Mouse (Mus musculus) MEL (cell line): ENCODE results near the gene Foxj1. TPM values are rescaled to one million over a fixed set of nuclear protein-coding genes. Genes with fewer than 3 reads are reported as not detected.

Source experiments
- DNase-seq: peaks from one replicate; pipeline ENCODE4 v3.0.0; 2011; ENCODE audit warnings: low read depth, low spot score
- H3K27ac ChIP-seq: 2 replicates; pipeline ENCODE4 v1.5.1; 2012; ENCODE audit warnings: low read depth, mild to moderate bottlenecking, control low read depth, low read length, moderate library complexity; ENCODE audit not compliant: control insufficient read depth
- H3K27me3 ChIP-seq, 2 experiments: fragments of 150-350 bp in 1 of 2; sonication (generic) in 1 of 2; 2 replicates each; pipeline ENCODE4 v1.6.1; 2012; ENCODE audit warnings: low read length in 2 of 2, mild to moderate bottlenecking in 2 of 2, improper control_type of control experiment in 1 of 2, moderate library complexity in 1 of 2; ENCODE audit not compliant: insufficient read depth in 2 of 2, control insufficient read depth in 1 of 2
- H3K36me3 ChIP-seq, 2 experiments: 2 replicates each; pipeline ENCODE4 v1.6.1; 2012 to 2014; ENCODE audit warnings: low read length in 2 of 2, improper control_type of control experiment in 1 of 2, inconsistent platforms in 1 of 2, mild to moderate bottlenecking in 1 of 2; ENCODE audit not compliant: insufficient read depth in 2 of 2, control insufficient read depth in 1 of 2
- H3K4me1 ChIP-seq, 2 experiments: fragments of 150-350 bp in 1 of 2; sonication (generic) in 1 of 2; 2 replicates each; pipeline ENCODE4 v1.6.1; 2012; ENCODE audit warnings: low read length in 2 of 2, improper control_type of control experiment in 1 of 2, mild to moderate bottlenecking in 1 of 2; ENCODE audit not compliant: insufficient read depth in 2 of 2, control insufficient read depth in 1 of 2
- H3K4me3 ChIP-seq, 2 experiments: fragments of 150-350 bp in 1 of 2; sonication (generic) in 1 of 2; 2 replicates each; pipeline ENCODE4 v1.5.1; 2012; ENCODE audit warnings: low read depth in 2 of 2, low read length in 2 of 2, mild to moderate bottlenecking in 2 of 2, moderate library complexity in 2 of 2, control low read depth in 1 of 2, improper control_type of control experiment in 1 of 2; ENCODE audit not compliant: control insufficient read depth in 1 of 2, insufficient read depth in 1 of 2
- H3K79me2 ChIP-seq: 2 replicates; pipeline ENCODE4 v1.6.1; 2012; ENCODE audit warnings: mild to moderate bottlenecking, low read length, moderate library complexity; ENCODE audit not compliant: control insufficient read depth, poor library complexity, insufficient read depth
- H3K9ac ChIP-seq: 2 replicates; pipeline ENCODE4 v1.6.1; 2012; ENCODE audit warnings: low read depth, mild to moderate bottlenecking, control low read depth, low read length, moderate library complexity; ENCODE audit not compliant: control insufficient read depth, poor library complexity, severe bottlenecking
- H3K9me3 ChIP-seq: fragments of 150-350 bp; sonication (generic); replicated peaks from 2 replicates; pipeline ENCODE4 v1.6.1; 2012; ENCODE audit warnings: mild to moderate bottlenecking, low read length, improper control_type of control experiment, moderate library complexity; ENCODE audit not compliant: insufficient read depth
- EP300 ChIP-seq, 2 experiments: IDR thresholded peaks; 2 replicates each; pipeline ENCODE4 v1.6.1; 2011; ENCODE audit warnings: improper control_type of control experiment in 2 of 2, low read length in 2 of 2, low read depth in 1 of 2, mild to moderate bottlenecking in 1 of 2
- GATA1 ChIP-seq: IDR thresholded peaks from 2 replicates; pipeline ENCODE4 v1.6.1; 2011; ENCODE audit warnings: low read depth, low read length, improper control_type of control experiment
- KAT2A ChIP-seq: conservative IDR thresholded peaks from 2 replicates; pipeline ENCODE4 v1.6.1; 2012; ENCODE audit warnings: low read depth, low read length, improper control_type of control experiment, inconsistent platforms
- MAFK ChIP-seq: IDR thresholded peaks from 2 replicates; pipeline ENCODE4 v1.6.1; 2011; ENCODE audit warnings: low read depth, mild to moderate bottlenecking, low read length, improper control_type of control experiment, borderline replicate concordance
- MXI1 ChIP-seq: IDR thresholded peaks from 2 replicates; pipeline ENCODE4 v1.6.1; 2011; ENCODE audit warnings: mild to moderate bottlenecking, low read depth, low read length, improper control_type of control experiment
- MYB ChIP-seq: IDR thresholded peaks from 2 replicates; pipeline ENCODE4 v1.6.1; 2011; ENCODE audit warnings: mild to moderate bottlenecking, low read depth, low read length, improper control_type of control experiment
- NELFE ChIP-seq: IDR thresholded peaks from 2 replicates; pipeline ENCODE4 v1.6.1; 2011; ENCODE audit warnings: low read depth, low read length, improper control_type of control experiment
- NRF1 ChIP-seq: IDR thresholded peaks from 2 replicates; pipeline ENCODE4 v1.6.1; 2014; ENCODE audit warnings: low read depth, mild to moderate bottlenecking, inconsistent platforms, low read length, improper control_type of control experiment, moderate library complexity; ENCODE audit not compliant: poor library complexity, insufficient read depth, severe bottlenecking
- POLR2A ChIP-seq, 2 experiments: IDR thresholded peaks; 2 replicates each; pipeline ENCODE4 v1.6.1; 2011 to 2012; ENCODE audit warnings: low read length in 2 of 2, mild to moderate bottlenecking in 2 of 2, control low read depth in 1 of 2, improper control_type of control experiment in 1 of 2, low read depth in 1 of 2, moderate library complexity in 1 of 2; ENCODE audit not compliant: control insufficient read depth in 1 of 2, insufficient read depth in 1 of 2, poor library complexity in 1 of 2
- POLR2AphosphoS2 ChIP-seq: IDR thresholded peaks from 2 replicates; pipeline ENCODE4 v1.6.1; 2011; ENCODE audit warnings: low read length, improper control_type of control experiment
- RAD21 ChIP-seq: IDR thresholded peaks from 2 replicates; pipeline ENCODE4 v1.6.1; 2011; ENCODE audit warnings: mild to moderate bottlenecking, low read depth, low read length, improper control_type of control experiment
- SIN3A ChIP-seq: IDR thresholded peaks from 2 replicates; pipeline ENCODE4 v1.6.1; 2012; ENCODE audit warnings: low read length, improper control_type of control experiment, inconsistent platforms
- TCF12 ChIP-seq: IDR thresholded peaks from 2 replicates; pipeline ENCODE4 v1.6.1; 2014; ENCODE audit warnings: low read depth, mild to moderate bottlenecking, inconsistent platforms, low read length, improper control_type of control experiment, moderate library complexity
- USF2 ChIP-seq, 2 experiments: IDR thresholded peaks; 2 replicates each; pipeline ENCODE4 v1.6.1; 2011 to 2012; ENCODE audit warnings: improper control_type of control experiment in 2 of 2, low read length in 2 of 2, borderline replicate concordance in 1 of 2, inconsistent platforms in 1 of 2, low read depth in 1 of 2, mild to moderate bottlenecking in 1 of 2; ENCODE audit not compliant: insufficient read depth in 1 of 2
- ZKSCAN1 ChIP-seq: IDR thresholded peaks from 2 replicates; pipeline ENCODE4 v1.6.1; 2012; ENCODE audit warnings: low read depth, mild to moderate bottlenecking, inconsistent platforms, low read length, improper control_type of control experiment, moderate library complexity
- ZNF384 ChIP-seq: IDR thresholded peaks from 2 replicates; pipeline ENCODE4 v1.6.1; 2012; ENCODE audit warnings: low read depth, mild to moderate bottlenecking, inconsistent platforms, low read length, improper control_type of control experiment
- polyA plus RNA-seq, 2 experiments: library from polyadenylated mRNA; stranded (reverse) in 1 of 2; unstranded in 1 of 2; fragments of >175 nt in 1 of 2; fragments of >200 nt in 1 of 2; gene quantifications; 2 replicates each; pipeline versions ENCODE4 v1.2.1 to v1.2.4; 2012; ENCODE audit warnings: low replicate concordance in 2 of 2, low read depth in 1 of 2; ENCODE audit not compliant: insufficient read length in 2 of 2, insufficient read depth in 1 of 2, missing spikeins in 1 of 2
- total RNA-seq: library from RNA; depleted of rRNA; stranded (reverse); fragments of 300-350 nt; gene quantifications from 2 replicates; pipeline ENCODE4 v1.2.3, GENCODE M21; 2012

Gene Foxj1
- total and polyA plus RNA-seq, 3 experiments: 0.07 to 0.08 TPM; not detected in 1

- peak; percentile 53 for TF ChIP-seq SIN3A
- TF ChIP-seq USF2 (IDR thresholded peaks at IDR 0.05; ENCODE audit: borderline replicate concordance in 1 of 2, insufficient read depth in 1 of 2, low read depth in 1 of 2, low read length in 2 of 2): no peak
These were observed 32.9 kb upstream of the Foxj1 start (continued) for GRCm38 (mm10) chr11:116368116-116368515.

GRCm38 (mm10) chr11:116366647-116367046 is 31.4 kb upstream of the Foxj1 start:
- Histone ChIP-seq H3K4me1 (peaks cover 16 to 22% of the 10 kb centered on the region in 2 experiments), H3K4me3 (no peak overlapping the region), H3K27me3 (no peaks in the 10 kb centered on the region)

DNA sequence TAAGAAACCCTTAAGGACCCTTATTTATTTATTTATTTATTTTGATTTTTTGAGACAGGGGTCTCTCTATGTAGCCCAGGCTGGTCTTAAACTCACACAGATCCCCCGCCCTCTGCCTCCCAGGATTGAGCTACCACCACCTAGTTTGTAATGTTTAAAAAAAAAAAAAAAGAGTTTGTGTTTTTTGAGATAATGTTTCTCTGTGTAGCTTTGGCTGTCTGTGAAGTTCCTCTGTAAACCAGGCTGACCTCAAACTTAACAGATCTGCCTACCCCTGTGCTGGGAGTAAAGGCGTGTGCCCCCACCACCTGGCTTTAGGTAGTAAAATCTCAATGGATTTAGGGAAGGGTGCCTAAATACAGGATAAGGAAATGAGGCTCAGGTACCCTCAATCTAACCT is 30.9 kb upstream of the Foxj1 start:
- TF ChIP-seq ZNF384 (peak; percentile 93), MXI1 (no peak), KAT2A (no peak), NRF1 (no peak), NELFE (no peak), MAFK (no peak), TCF12 (peak; percentile 54), EP300 (IDR thresholded peaks at IDR 0.05; ENCODE audit: low read depth in 1 of 2, low read length in 2 of 2) (peak; percentile 42 to 51; a peak in 3 of 4 replicates), POLR2A (IDR thresholded peaks at IDR 0.05; ENCODE audit: control insufficient read depth in 1 of 2, insufficient read depth in 1 of 2, low read depth in 1 of 2, low read length in 2 of 2, poor library complexity in 1 of 2) (no peak), GATA1 (peak; percentile 34; the same call in 1 of the 2 replicates), MYB (no peak), POLR2AphosphoS2 (no peak)
- H3K27me3 ChIP-seq: no peaks in the 10 kb centered on the region

More at GRCm38 (mm10) chr11:116366647-116367046, 31.4 kb upstream of the Foxj1 start:
- H3K36me3 ChIP-seq: peaks cover 0 to 14% of the 10 kb centered on the region in 2 experiments; a peak in 2 of 4 replicates
- no peak overlapping the region for H3K27ac ChIP-seq
- DNase-seq: no peak
- H3K9me3 ChIP-seq: no peaks in the 10 kb centered on the region
- H3K9ac ChIP-seq: no peak overlapping the region
- no peaks in the 10 kb centered on the region for H3K79me2 ChIP-seq
- no peak for TF ChIP-seq RAD21
- TF ChIP-seq ZKSCAN1: peak; percentile 90

More for the DNA sequence above, 30.9 kb upstream of the Foxj1 start:
- Histone ChIP-seq H3K4me3 (no peak overlapping the region), H3K9ac (no peak overlapping the region), H3K27ac (no peak overlapping the region), H3K9me3 (no peaks in the 10 kb centered on the region), H3K4me1 (peaks cover 16 to 22% of the 10 kb centered on the region in 2 experiments), H3K36me3 (peaks cover 0 to 14% of the 10 kb centered on the region in 2 experiments; a peak in 2 of 4 replicates), H3K79me2 (no peaks in the 10 kb centered on the region)
- DNase-seq: peak; percentile 60
